Mouse (Mus musculus) forebrain, embryonic 14.5 days (tissue): ENCODE results near the gene Ipo4. TPM values are rescaled to one million over a fixed set of nuclear protein-coding genes. Genes with fewer than 3 reads are reported as not detected.

Experiments used
- ATAC-seq: fragments of 200-750 bp; cut with Nextera tagmentation; 2 replicates; pipeline ENCODE4 v1.8.0; 2017; ENCODE audit warnings: mild to moderate bottlenecking, moderate library complexity
- DNase-seq: peaks from one replicate; pipeline ENCODE4 v3.0.0-alpha.2; 2015; ENCODE audit warnings: low spot score
- H3K27ac ChIP-seq: fragments of 300-500 bp; sonication (generic); 2 replicates; pipeline ENCODE4 v1.5.1; 2014; ENCODE audit warnings: low read depth, mild to moderate bottlenecking, control low read depth, low read length, moderate library complexity
- H3K27me3 ChIP-seq: fragments of 300-500 bp; sonication (generic); replicated peaks from 2 replicates; pipeline ENCODE4 v1.6.1; 2014; ENCODE audit warnings: low read length, control low read depth, mixed read lengths; ENCODE audit not compliant: control insufficient read depth, insufficient read depth
- H3K36me3 ChIP-seq: fragments of 300-500 bp; sonication (generic); 2 replicates; pipeline ENCODE4 v1.6.1; 2014; ENCODE audit warnings: low read length, control low read depth; ENCODE audit not compliant: control insufficient read depth, insufficient read depth
- H3K4me1 ChIP-seq: fragments of 300-500 bp; sonication (generic); 2 replicates; pipeline ENCODE4 v1.6.1; 2014; ENCODE audit warnings: antibody characterized with exemption, low read length, control low read depth; ENCODE audit not compliant: control insufficient read depth, insufficient read depth
- H3K4me2 ChIP-seq: fragments of 300-500 bp; sonication (generic); 2 replicates; pipeline ENCODE4 v1.6.1; 2014; ENCODE audit warnings: mild to moderate bottlenecking, control low read depth, low read length
- H3K4me3 ChIP-seq: fragments of 300-500 bp; sonication (generic); 2 replicates; pipeline ENCODE4 v1.5.1; 2014; ENCODE audit warnings: low read depth, low read length, control low read depth
- H3K9ac ChIP-seq: fragments of 300-500 bp; sonication (generic); 2 replicates; pipeline ENCODE4 v1.6.1; 2014; ENCODE audit warnings: mild to moderate bottlenecking, low read length, control low read depth, moderate library complexity
- H3K9me3 ChIP-seq: fragments of 300-500 bp; sonication (generic); replicated peaks from 2 replicates; pipeline ENCODE4 v1.6.1; 2016; ENCODE audit warnings: low read length, control low read depth, mixed read lengths; ENCODE audit not compliant: control insufficient read depth
- whole genome bisulfite sequencing: fragments of 180-500 bp; shearing (Covaris S2); extraction: QIAGEN DNeasy Blood & Tissue Kit; methylation state at CpG from one replicate; pipeline ENCODE4 v1.1.7; 2014; 5-methylcytosine and 5-hydroxymethylcytosine counted together
- polyA plus RNA-seq: library from polyadenylated mRNA; unstranded; fragments of >200 nt; fragmentation: Nextera tagmentation; extraction: Ambion mirVana; gene quantifications from 2 replicates; pipeline ENCODE4 v1.2.1, GENCODE M21; 2014

Ipo4 gene
- polyA plus RNA-seq, 1 experiment from 2014 or later, result 80.8 TPM

DNA sequence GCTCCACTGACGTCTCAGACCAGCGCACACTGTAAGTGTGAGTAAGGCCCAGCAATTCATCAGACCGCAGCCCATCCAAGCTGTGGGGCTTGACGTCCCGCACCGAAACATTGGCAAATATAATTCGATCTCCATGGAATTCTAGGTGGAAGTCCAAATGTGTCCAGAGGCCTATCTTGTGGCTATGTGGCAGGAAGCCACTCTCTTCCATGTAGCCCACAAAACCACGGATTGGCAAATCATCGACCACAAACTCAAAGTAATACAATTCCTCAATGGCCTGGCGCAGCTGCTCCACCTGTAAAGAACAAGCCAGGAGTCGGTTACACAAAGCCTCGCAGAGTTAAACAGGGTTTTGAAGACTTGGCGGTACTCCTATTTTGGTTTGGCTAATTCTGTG lies 5.5 kb upstream of the Ipo4 start:
- Histone ChIP-seq H3K4me1 (peaks cover 17% of the 10 kb centered on the region), H3K36me3 (peaks cover 57% of the 10 kb centered on the region), H3K27me3 (no peaks in the 10 kb centered on the region), H3K4me2 (no peak overlapping the region), H3K9ac (no peak overlapping the region), H3K4me3 (no peak overlapping the region), H3K27ac (no peak overlapping the region), H3K9me3 (no peaks in the 10 kb centered on the region)
- DNase-seq (no peak), ATAC-seq (no peak)
- 95% methylated on average over 13 of the region's 13 CpGs for WGBS

DNA sequence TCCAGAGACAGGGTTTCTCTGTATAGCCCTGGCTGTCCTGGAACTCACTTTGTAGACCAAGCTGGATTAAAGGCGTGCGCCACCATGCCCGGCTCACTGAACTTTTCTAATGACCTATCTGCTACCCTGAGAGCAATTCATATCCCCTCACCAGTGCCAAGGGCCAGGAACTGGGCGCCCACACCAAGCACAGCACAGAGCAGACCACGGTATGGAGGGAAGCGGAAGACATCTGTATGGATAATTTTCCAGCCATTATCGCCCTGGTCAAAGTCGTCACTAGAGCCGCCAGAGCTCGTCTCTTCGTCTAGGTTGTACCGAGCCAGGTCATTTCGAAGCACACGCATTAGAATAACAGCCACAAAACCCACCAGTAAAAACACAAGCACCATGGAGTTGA lies 5.1 kb upstream of the Ipo4 start:
- DNase-seq (no peak), ATAC-seq (no peak)
- Histone ChIP-seq H3K27ac (no peak overlapping the region), H3K4me3 (no peak overlapping the region), H3K27me3 (no peaks in the 10 kb centered on the region), H3K9me3 (no peaks in the 10 kb centered on the region), H3K36me3 (peaks cover 58% of the 10 kb centered on the region), H3K9ac (no peak overlapping the region), H3K4me2 (no peak overlapping the region), H3K4me1 (peaks cover 17% of the 10 kb centered on the region)
- 96% methylated on average over 14 of the region's 14 CpGs for WGBS

DNA sequence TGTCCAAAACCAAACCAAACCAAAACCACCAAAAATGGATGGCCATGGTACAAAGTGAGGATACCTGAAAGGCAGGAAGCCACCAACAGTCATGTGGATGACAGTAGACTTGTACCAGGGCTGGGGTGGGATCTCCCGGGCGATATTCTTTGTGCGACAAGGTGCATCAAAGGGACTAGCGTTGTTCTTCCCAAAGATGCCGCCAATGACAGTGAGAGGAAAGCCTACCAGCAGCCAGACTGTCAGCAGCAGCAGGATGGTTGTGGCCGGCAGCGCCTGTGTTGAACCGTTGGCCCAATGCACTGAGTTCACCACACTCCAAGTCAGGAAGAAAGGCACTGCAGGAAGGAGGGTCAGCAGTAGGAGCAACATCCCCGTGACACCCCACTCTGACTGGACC lies 2.0 kb upstream of the Ipo4 start, which contains the start of gene Gm49378:
TSS of gene Gm49378 (minus strand) at position 101 of the 400 bp plus-strand sequence.
- no peak for ATAC-seq
- Histone ChIP-seq H3K4me2 (no peak within 1 kb of the TSS), H3K4me3 (no peak within 1 kb of the TSS), H3K27me3 (no peaks in the 10 kb centered on the region), H3K27ac (no peak within 1 kb of the TSS), H3K4me1 (peaks cover 11% of the 10 kb centered on the region), H3K36me3 (peaks cover 72% of the 10 kb centered on the region), H3K9me3 (no peaks in the 10 kb centered on the region), H3K9ac (no peak within 1 kb of the TSS)
- 96% methylated on average over 9 of the region's 9 CpGs for WGBS
- no peak for DNase-seq

DNA sequence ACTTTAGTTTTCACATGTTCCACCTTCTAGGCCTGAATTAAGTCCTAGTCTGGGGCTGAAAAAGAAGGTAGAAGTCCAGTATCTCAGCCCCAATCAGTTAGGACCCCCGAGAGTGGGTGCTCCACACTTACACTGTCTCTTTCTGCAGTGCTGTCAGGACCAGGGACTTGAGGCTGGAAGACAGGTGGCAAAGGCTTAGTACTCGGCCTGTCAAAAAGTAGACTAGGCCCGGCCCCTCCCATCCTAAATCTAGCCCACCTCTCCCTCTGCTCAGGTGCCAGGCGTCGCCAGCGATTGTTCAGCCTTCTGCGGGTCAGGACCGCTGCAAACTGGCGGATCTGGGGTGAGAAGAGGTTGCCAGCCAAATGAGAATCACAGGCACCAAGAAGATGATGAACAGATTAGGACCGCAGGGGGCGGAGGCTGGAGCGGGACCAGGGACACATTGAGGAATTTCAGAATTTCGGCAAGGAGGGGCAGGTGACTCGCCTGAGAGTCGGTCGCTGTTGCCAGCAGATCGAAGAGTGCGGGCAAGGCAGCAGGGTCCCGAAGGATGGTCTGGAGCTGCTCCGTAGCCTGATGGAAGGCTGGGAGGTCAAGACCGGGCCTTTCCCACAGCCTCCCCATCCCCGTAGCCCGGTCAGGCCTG lies 759 bp downstream of the Ipo4 start:
- 4% methylated on average over 23 of the region's 23 CpGs for WGBS
- Histone ChIP-seq H3K9me3 (no peaks in the 10 kb centered on the region), H3K4me3 (peak overlapping the region; percentile 58), H3K27ac (peak overlapping the region; percentile 77), H3K4me2 (peak overlapping the region; percentile 86), H3K36me3 (peaks cover 82% of the 10 kb centered on the region), H3K27me3 (no peaks in the 10 kb centered on the region), H3K9ac (peak overlapping the region; percentile 70), H3K4me1 (peaks cover 5% of the 10 kb centered on the region; the same call in 1 of the 2 replicates)
- DNase-seq (peak; percentile 37), ATAC-seq (peak; percentile 32; the same call in 1 of the 2 replicates)

DNA sequence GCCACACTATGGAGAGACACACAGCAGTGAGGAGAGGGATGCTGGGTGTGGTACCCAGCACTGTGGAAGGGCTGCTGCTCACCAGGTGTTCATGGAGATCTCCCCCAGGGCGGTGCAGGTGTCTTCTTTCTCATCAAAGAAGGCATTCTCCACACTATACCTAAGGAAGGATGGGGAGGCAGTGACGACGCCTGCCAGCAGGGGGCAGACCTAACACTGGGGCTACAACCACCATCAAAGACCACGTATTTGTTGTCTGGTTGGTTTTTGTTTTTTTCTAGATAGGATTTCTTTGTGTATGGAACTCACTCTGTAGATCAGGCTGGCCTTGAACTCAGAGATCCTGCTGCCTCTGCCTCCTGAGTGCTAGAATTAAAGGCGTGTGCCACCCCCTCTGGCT lies 6.4 kb downstream of the Ipo4 start:
- no peaks in the 10 kb centered on the region for H3K27me3 ChIP-seq
- H3K4me1 ChIP-seq, result no peaks in the 10 kb centered on the region
- H3K9me3 ChIP-seq, result no peaks in the 10 kb centered on the region
- ATAC-seq, result no peak
- H3K4me3 ChIP-seq, result no peak overlapping the region
- no peak overlapping the region for H3K27ac ChIP-seq
- peaks cover 97% of the 10 kb centered on the region for H3K36me3 ChIP-seq
- H3K4me2 ChIP-seq, result no peak overlapping the region
- no peak for DNase-seq
- no peak overlapping the region for H3K9ac ChIP-seq
- WGBS, result 62% methylated on average over 5 of the region's 5 CpGs

DNA sequence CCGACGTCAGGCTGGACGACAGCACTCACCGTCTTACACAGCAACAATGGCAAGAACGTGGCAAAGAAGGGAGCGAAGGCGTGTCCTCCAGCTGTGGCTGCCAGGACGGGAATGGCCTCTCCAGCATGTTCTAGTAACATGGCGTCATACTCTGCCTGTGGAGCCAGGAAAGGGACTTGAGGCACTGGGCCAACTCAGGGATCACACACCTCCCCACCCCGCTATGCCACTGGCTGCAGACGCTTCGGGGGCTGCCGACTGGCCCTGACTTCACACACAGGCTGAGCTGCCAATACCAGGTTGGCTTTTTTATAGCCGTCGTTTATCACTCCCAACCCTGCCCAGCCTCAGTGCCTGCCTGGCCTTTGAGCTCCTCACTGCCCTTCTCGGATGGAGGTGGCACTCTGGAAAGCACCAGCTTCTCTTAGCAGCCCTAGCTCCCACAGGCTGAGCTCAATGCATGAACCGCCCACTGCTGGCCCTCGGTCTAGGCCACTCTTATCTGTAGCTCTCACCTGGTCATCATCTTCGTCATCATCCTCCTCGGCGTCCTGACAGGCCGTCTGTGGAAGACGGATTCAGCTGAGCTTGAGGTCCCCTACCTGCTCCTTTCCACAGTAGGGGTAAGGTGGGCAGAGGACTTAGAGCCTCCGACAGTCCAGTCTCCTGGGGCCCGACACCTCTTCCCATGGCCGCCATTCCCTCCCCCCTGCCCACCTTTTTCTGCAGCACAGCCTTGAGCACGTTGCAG lies 7.5 kb downstream of the Ipo4 start:
- H3K27me3 ChIP-seq, result no peaks in the 10 kb centered on the region
- 92% methylated on average over 27 of the region's 27 CpGs for WGBS
- DNase-seq, result no peak

DNA sequence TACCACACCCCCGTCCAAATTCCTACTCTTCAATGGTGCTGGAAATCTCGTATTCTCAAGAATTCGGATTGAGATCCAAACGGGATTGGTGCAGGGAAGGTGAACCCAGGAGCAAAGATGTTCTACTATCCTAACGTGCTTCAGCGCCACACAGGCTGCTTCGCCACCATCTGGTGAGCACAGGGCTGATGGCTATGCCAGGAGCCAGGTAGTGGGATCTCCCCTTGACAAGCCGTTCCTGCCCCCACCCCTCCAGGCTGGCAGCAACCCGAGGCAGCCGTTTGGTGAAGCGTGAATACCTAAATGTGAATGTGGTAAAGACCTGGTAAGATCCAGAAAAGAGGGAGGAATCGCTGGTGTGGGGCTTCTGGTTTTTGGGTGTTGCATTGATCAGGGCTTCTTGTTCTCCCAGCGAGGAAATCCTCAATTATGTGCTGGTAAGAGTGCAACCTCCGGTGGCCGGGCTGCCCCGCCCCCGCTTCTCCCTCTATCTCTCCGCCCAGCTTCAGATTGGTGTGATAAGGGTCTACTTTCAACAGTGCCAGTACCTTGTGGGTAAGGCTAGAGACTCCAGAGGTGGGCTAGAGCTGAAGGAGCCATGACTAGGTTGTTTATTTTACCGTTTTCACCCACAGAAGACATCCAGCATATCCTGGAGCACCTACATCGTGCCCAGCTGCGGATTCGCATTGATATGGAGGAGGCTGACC lies 17.1 kb downstream of the Ipo4 start:
- H3K36me3 ChIP-seq, result 0 out of 2 replicates have a peak, but pooled peaks cover under 1% of the 10 kb centered on the region

More for the DNA sequence above, 7.5 kb downstream of the Ipo4 start:
- Histone ChIP-seq H3K27ac (no peak overlapping the region), H3K4me3 (no peak overlapping the region), H3K9me3 (no peaks in the 10 kb centered on the region), H3K4me1 (no peaks in the 10 kb centered on the region), H3K9ac (no peak overlapping the region), H3K4me2 (no peak overlapping the region), H3K36me3 (peaks cover 94% of the 10 kb centered on the region)
- no peak for ATAC-seq

DNA sequence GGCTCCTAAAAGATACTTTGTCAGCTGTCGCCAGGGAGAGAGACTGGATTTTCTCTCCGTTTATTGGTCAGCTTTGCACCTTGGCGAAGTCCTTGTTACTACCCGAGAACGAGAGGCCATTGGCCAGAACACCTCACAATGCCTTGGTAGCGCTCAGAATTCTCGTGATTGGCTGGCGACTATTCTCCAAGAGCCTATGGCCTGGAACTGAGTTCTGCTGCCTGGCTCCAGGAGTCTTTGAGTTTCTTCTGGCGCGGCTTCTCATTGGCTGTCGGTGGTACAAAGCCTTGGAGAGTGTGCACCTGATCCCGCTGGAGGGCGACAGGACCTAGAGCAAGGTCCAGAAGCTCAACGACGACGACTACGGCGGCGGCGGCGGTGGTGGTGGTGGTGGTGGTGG lies 17.9 kb downstream of the Ipo4 start, which contains the start of gene Rec8:
TSS of gene Rec8 (plus strand) at position 216 of the 400 bp plus-strand sequence.
- WGBS, result 25% methylated on average over 21 of the region's 21 CpGs
- peak; percentile 62 for ATAC-seq
- peak within 1 kb of the TSS; percentile 31 for H3K4me2 ChIP-seq

More for the DNA sequence above, 17.1 kb downstream of the Ipo4 start:
- H3K27me3 ChIP-seq, result no peaks in the 10 kb centered on the region
- 0 out of 2 replicates have a peak overlapping the region, but pooled peaks have one; percentile 14 for H3K27ac ChIP-seq
- ATAC-seq (peak; percentile 54; the same call in 1 of the 2 replicates), DNase-seq (no peak)
- peak overlapping the region; percentile 17; the same call in 1 of the 2 replicates for H3K9ac ChIP-seq
- peak overlapping the region; percentile 13; the same call in 1 of the 2 replicates for H3K4me3 ChIP-seq
- H3K4me1 ChIP-seq, result no peaks in the 10 kb centered on the region
- no peaks in the 10 kb centered on the region for H3K9me3 ChIP-seq
- 55% methylated on average over 22 of the region's 22 CpGs for WGBS
- H3K4me2 ChIP-seq, result peak overlapping the region; percentile 31

More for the DNA sequence above, 17.9 kb downstream of the Ipo4 start, which contains the start of gene Rec8:
- no peaks in the 10 kb centered on the region for H3K9me3 ChIP-seq
- peak; percentile 61 for DNase-seq
- H3K4me1 ChIP-seq, result no peaks in the 10 kb centered on the region
- H3K4me3 ChIP-seq, result peak within 1 kb of the TSS; percentile 13; the same call in 1 of the 2 replicates
- H3K27ac ChIP-seq, result 0 out of 2 replicates have a peak within 1 kb of the TSS, but pooled peaks have one; percentile 14
- peak within 1 kb of the TSS; percentile 17; the same call in 1 of the 2 replicates for H3K9ac ChIP-seq
- H3K27me3 ChIP-seq, result no peaks in the 10 kb centered on the region
- H3K36me3 ChIP-seq, result no peaks in the 10 kb centered on the region
